Mouse (Mus musculus): Measurements from ENCODE around the gene Limk1.

- TF ChIP-seq CTCF (IDR thresholded peaks at IDR 0.05; ENCODE audit: low read depth), result no peak
- no peak for TF ChIP-seq EP300 (IDR thresholded peaks at IDR 0.05; ENCODE audit: low read depth)
Measured at GRCm38 (mm10) chr5:134614296-134614695, 74.1 kb downstream of the Limk1 start.

Measured in heart, postnatal 0 days (tissue).